Mouse (Mus musculus): Measurements from ENCODE around the gene Col6a6.

DNA sequence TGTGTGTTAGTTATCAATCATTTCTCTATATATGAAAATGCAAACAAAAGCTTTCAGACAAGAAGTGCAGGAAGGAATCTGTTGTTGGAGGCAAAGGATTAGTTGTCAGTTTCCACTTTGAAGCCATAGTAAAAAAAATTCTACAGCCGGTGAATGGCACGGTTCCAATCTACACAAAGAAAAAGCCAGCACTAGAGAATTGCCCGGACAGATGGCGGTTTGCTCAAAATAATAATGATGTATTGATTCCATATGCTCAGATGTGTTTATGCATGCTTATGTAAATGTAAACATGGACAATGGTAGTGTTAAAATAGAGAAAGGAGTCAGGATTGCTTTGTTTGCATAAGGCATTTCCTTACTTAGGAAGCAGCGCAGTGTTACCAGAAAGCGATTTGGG is 31.8 kb downstream of the Col6a6 start:
- no peak for TF ChIP-seq POLR2A (IDR thresholded peaks at IDR 0.05; ENCODE audit: borderline replicate concordance, extremely low read depth, insufficient read depth, insufficient read length, poor library complexity, severe bottlenecking)
- TF ChIP-seq CTCF (IDR thresholded peaks at IDR 0.05; ENCODE audit: borderline replicate concordance, extremely low read depth, insufficient read depth, insufficient read length), result no peak

Data from brain, embryonic 14.5 days (tissue).